Mouse (Mus musculus): Measurements from ENCODE around the gene Map2k6. TPM values are rescaled to one million over a fixed set of nuclear protein-coding genes. Genes with fewer than 3 reads are reported as not detected.

Map2k6 gene
- polyA plus RNA-seq, 1 experiment from 2014 or later: 37.6 TPM

DNA sequence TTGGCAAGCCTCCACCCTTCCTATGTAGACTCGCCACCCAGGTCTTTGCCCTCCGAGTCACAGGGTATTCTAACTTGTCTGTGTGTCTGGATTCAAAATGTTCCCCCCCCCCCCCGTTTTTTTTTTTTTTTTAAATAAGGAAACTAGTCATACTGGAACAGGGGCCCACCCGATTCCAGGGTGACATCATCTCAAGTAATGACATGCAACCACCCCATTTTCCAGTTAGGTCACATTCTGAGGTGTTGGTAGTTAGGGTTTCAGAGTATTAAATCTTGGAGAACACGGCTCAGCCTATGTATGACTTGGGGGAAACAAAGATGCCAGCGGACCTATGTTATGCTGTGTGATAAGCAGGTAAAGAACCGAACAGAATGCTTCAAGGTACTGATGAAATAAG, 15.3 kb downstream of the Map2k6 start:
- H3K36me3 ChIP-seq (ENCODE audit: control insufficient read depth, insufficient read depth, low read length): no peaks in the 10 kb centered on the region
- DNase-seq (ENCODE audit: low spot score): no peak
- WGBS: 86% methylated on average over 7 of the region's 7 CpGs

DNA sequence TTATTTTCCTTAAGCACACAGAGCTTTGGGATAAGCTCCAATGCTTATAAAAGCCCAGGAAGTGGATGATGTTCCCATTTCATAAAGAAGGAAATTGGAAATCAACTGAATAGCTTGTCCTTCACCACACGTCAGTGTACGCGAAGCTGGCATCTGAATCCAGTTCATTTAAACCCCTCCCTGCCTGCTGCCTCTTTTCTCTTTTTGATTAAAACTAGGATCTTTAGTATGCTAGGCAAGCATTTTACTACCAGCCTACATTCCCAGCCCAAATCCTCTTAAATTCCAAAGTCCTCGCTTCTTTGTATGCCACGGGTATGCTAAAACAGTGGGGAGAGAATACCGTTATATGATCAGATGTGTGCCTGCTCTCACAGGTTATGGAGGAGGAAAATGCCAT, 17.8 kb downstream of the Map2k6 start:
- no peak for DNase-seq (ENCODE audit: low spot score)

More for the DNA sequence above, 15.3 kb downstream of the Map2k6 start:
- Histone ChIP-seq H3K9ac (ENCODE audit: low read depth, low read length) (no peak overlapping the region), H3K4me2 (replicated peaks; ENCODE audit: low read depth, low read length) (no peak overlapping the region), H3K4me1 (replicated peaks; ENCODE audit: control insufficient read depth, insufficient read depth, low read length) (no peaks in the 10 kb centered on the region), H3K9me3 (ENCODE audit: control insufficient read depth, low read length) (no peaks in the 10 kb centered on the region), H3K27me3 (ENCODE audit: control insufficient read depth, insufficient read depth, low read length) (no peaks in the 10 kb centered on the region), H3K27ac (ENCODE audit: low read depth, low read length) (no peak overlapping the region), H3K4me3 (ENCODE audit: low read depth, low read length) (no peak overlapping the region)
- ATAC-seq (ENCODE audit: low FRiP score): no peak

DNA sequence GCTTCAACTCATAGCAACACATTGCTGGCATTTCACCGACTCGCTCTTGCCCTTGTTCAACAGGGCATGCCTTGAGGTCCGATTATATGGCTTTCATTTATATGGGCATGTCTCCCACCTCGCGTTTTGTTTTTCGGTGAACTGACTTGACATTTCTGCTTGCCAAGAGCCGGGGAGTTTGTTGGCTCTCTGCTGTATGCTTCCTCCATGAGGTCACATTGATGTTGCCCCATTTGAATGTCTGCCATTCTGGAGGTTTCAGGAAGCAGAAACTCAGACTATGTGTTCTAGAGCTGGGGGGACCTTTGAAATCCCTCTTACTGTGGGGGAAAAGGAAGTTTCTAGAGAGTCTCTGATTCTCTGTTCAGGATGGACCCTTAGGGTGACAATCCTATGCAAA, 21.5 kb downstream of the Map2k6 start:
- H3K4me3 ChIP-seq (ENCODE audit: low read depth, low read length): no peak overlapping the region
- ATAC-seq (ENCODE audit: low FRiP score) (no peak), DNase-seq (ENCODE audit: low spot score) (no peak)
- no peak overlapping the region for H3K9ac ChIP-seq (ENCODE audit: low read depth, low read length)
- 95% methylated on average over 7 of the region's 7 CpGs for WGBS
- H3K4me2 ChIP-seq (replicated peaks; ENCODE audit: low read depth, low read length): no peak overlapping the region
- no peaks in the 10 kb centered on the region for H3K9me3 ChIP-seq (ENCODE audit: control insufficient read depth, low read length)
- H3K36me3 ChIP-seq (ENCODE audit: control insufficient read depth, insufficient read depth, low read length): no peaks in the 10 kb centered on the region
- no peak overlapping the region for H3K27ac ChIP-seq (ENCODE audit: low read depth, low read length)
- H3K27me3 ChIP-seq (ENCODE audit: control insufficient read depth, insufficient read depth, low read length): no peaks in the 10 kb centered on the region
- no peaks in the 10 kb centered on the region for H3K4me1 ChIP-seq (replicated peaks; ENCODE audit: control insufficient read depth, insufficient read depth, low read length)

More for the DNA sequence above, 17.8 kb downstream of the Map2k6 start:
- no peak overlapping the region for H3K4me2 ChIP-seq (replicated peaks; ENCODE audit: low read depth, low read length)
- no peak overlapping the region for H3K27ac ChIP-seq (ENCODE audit: low read depth, low read length)
- no peaks in the 10 kb centered on the region for H3K4me1 ChIP-seq (replicated peaks; ENCODE audit: control insufficient read depth, insufficient read depth, low read length)
- H3K27me3 ChIP-seq (ENCODE audit: control insufficient read depth, insufficient read depth, low read length): no peaks in the 10 kb centered on the region
- H3K9me3 ChIP-seq (ENCODE audit: control insufficient read depth, low read length): no peaks in the 10 kb centered on the region
- WGBS: 92% methylated on average over 6 of the region's 6 CpGs
- H3K36me3 ChIP-seq (ENCODE audit: control insufficient read depth, insufficient read depth, low read length): no peaks in the 10 kb centered on the region
- no peak for ATAC-seq (ENCODE audit: low FRiP score)
- no peak overlapping the region for H3K9ac ChIP-seq (ENCODE audit: low read depth, low read length)
- H3K4me3 ChIP-seq (ENCODE audit: low read depth, low read length): no peak overlapping the region

DNA sequence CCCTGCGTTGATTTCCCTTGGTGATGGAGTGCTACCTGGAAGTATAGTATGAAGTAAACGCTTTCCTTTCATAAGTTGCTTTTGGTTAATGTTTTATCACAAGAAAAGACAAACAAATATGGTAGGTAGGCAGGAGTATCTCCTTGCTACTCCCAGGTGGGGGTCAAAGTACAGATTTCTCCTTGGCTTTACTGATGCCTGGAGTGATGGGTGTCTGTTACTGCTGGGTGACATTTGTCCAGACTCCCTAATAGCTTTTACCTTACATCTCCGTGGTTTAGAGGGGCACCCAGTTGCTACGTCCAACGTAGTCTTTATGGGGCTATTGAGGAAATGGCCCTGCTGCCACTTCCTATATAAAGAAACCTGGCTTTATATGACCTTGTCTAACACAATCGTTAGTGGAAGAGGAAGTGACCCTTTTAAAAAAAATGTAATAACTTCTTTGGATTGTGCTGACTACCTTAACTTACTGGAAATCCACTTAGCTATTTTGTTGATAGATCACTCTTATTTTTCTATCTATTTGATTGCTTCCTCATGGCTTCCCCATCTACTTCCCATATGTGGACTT, 27.7 kb downstream of the Map2k6 start:
- Histone ChIP-seq H3K27me3 (ENCODE audit: control insufficient read depth, insufficient read depth, low read length) (no peaks in the 10 kb centered on the region), H3K9ac (ENCODE audit: low read depth, low read length) (no peak overlapping the region), H3K4me2 (replicated peaks; ENCODE audit: low read depth, low read length) (no peak overlapping the region), H3K9me3 (ENCODE audit: control insufficient read depth, low read length) (no peaks in the 10 kb centered on the region), H3K4me1 (replicated peaks; ENCODE audit: control insufficient read depth, insufficient read depth, low read length) (no peaks in the 10 kb centered on the region; the same call in 1 of the 2 replicates), H3K36me3 (ENCODE audit: control insufficient read depth, insufficient read depth, low read length) (no peaks in the 10 kb centered on the region), H3K4me3 (ENCODE audit: low read depth, low read length) (no peak overlapping the region), H3K27ac (ENCODE audit: low read depth, low read length) (no peak overlapping the region)
- WGBS: 87% methylated on average over 6 of the region's 6 CpGs
- ATAC-seq (ENCODE audit: low FRiP score) (no peak), DNase-seq (ENCODE audit: low spot score) (no peak)

DNA sequence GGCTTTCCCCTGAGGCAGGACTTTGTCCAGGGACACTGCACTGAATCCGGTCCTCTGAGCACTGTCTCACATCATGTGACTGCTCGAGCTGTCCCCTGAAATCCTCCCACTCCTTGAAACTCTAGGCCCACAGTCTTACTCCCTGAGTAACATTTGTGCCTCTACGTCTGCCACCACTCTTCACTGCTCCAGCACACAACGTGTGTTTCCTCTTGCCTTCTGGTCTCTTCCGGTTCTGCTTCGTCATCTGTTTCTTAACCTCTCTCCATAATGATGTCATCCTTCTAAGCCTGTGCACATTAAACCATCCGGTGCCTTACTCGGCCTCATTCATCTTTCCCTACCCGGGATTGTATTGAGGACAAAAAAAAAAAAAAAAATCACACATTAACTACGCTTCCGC, 28.2 kb downstream of the Map2k6 start:
- Histone ChIP-seq H3K4me3 (ENCODE audit: low read depth, low read length) (no peak overlapping the region), H3K27me3 (ENCODE audit: control insufficient read depth, insufficient read depth, low read length) (no peaks in the 10 kb centered on the region), H3K9ac (ENCODE audit: low read depth, low read length) (no peak overlapping the region), H3K27ac (ENCODE audit: low read depth, low read length) (no peak overlapping the region), H3K36me3 (ENCODE audit: control insufficient read depth, insufficient read depth, low read length) (no peaks in the 10 kb centered on the region), H3K4me2 (replicated peaks; ENCODE audit: low read depth, low read length) (no peak overlapping the region), H3K4me1 (replicated peaks; ENCODE audit: control insufficient read depth, insufficient read depth, low read length) (no peaks in the 10 kb centered on the region; the same call in 1 of the 2 replicates), H3K9me3 (ENCODE audit: control insufficient read depth, low read length) (no peaks in the 10 kb centered on the region)
- 0 out of 2 replicates have a peak, but pooled peaks have one; percentile 25 for ATAC-seq (ENCODE audit: low FRiP score)
- DNase-seq (ENCODE audit: low spot score): no peak
- 57% methylated on average over 11 of the region's 11 CpGs for WGBS

DNA sequence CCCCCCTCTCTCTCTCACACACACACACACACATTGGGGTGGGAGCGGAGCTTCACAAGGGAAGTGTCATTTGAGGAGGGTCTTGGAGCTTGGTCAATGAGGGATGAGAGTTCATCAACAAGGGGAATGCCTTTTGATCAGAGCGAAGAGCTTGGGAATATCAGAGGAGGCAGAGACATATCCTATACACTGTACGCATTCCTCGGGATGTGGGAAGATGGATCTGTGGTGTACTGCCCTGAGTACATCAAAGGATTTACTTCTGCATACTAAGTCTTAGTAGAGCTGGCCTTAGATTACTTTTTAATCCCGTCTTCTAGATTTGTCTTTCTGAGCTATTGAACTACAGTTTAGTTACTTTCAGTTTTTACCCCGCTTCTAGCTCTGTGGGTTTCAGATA, 30.1 kb downstream of the Map2k6 start:
- Histone ChIP-seq H3K27me3 (ENCODE audit: control insufficient read depth, insufficient read depth, low read length) (no peaks in the 10 kb centered on the region), H3K9ac (ENCODE audit: low read depth, low read length) (no peak overlapping the region), H3K9me3 (ENCODE audit: control insufficient read depth, low read length) (no peaks in the 10 kb centered on the region), H3K4me1 (replicated peaks; ENCODE audit: control insufficient read depth, insufficient read depth, low read length) (no peaks in the 10 kb centered on the region; the same call in 1 of the 2 replicates), H3K36me3 (ENCODE audit: control insufficient read depth, insufficient read depth, low read length) (no peaks in the 10 kb centered on the region), H3K4me2 (replicated peaks; ENCODE audit: low read depth, low read length) (no peak overlapping the region), H3K27ac (ENCODE audit: low read depth, low read length) (no peak overlapping the region), H3K4me3 (ENCODE audit: low read depth, low read length) (no peak overlapping the region)
- DNase-seq (ENCODE audit: low spot score) (no peak), ATAC-seq (ENCODE audit: low FRiP score) (no peak)
- WGBS: 90% methylated on average over 6 of the region's 6 CpGs

DNA sequence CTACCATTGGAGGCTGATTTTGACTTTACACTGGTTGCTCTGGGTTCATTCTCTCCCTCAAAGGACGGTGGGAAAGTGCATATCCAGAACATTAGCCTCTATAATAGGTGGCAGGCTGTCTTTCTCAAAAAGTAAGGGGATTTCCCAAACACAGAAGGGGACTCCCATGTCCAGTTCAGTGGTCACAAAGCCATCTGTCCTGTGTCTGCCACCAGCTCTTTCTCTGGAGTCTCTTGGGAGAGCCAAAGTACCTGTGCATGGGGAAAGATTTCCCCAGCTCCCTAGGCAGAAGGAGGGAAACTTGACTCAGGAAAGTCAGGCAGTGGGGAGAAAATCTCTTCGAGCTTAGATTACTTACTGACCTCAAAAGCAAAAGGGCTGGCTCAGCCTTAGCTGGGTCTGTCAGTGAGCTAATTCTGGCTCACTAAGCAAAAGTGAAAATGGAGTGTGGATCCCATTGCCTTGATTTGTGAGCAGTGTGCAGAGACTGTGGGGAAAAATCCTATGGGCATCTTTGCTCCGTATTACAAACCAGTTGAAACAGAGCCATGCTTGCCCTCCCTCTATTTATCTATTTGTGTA, 31.0 kb downstream of the Map2k6 start:
- WGBS: 79% methylated on average over 3 of the region's 3 CpGs
- H3K4me3 ChIP-seq (ENCODE audit: low read depth, low read length): no peak overlapping the region

DNA sequence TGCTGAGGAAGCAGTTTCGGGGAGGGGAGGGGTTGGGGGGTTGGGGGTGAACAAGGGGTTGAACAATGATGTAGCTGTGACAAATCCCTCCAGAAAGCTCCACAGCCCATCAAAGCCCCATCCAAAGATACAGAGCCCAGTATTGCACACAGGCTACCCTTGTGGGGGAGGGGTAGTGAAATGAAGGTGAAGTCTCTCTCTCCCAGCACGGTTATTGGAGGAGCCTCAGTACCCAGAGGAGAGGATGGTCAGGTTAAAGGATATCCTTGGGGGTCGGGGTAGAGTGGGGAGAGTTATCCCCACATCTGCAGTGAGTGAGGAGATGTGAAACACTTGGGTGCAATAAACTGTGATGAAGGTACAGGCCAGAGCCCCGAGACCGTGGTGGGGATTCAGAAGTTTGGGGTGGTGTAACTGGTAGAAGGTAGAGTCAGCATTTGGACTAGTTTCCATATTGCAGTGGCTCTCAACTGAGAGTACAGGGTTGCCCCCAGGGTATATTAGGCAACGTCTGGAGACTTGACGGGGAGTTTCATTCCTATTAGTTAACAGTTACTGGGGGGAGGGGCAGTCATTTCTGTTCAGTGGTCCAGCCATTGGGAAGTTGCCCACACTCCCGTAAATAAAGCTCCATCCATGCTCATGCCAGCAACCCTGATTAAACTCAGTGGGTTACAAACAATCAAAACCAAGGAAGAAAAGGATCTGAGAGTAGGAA, 37.1 kb downstream of the Map2k6 start:
- Histone ChIP-seq H3K9ac (ENCODE audit: low read depth, low read length) (no peak overlapping the region), H3K4me2 (replicated peaks; ENCODE audit: low read depth, low read length) (no peak overlapping the region), H3K27me3 (ENCODE audit: control insufficient read depth, insufficient read depth, low read length) (no peaks in the 10 kb centered on the region), H3K27ac (ENCODE audit: low read depth, low read length) (no peak overlapping the region), H3K36me3 (ENCODE audit: control insufficient read depth, insufficient read depth, low read length) (no peaks in the 10 kb centered on the region), H3K4me1 (replicated peaks; ENCODE audit: control insufficient read depth, insufficient read depth, low read length) (0 out of 2 replicates have a peak, but pooled peaks cover 2% of the 10 kb centered on the region), H3K9me3 (ENCODE audit: control insufficient read depth, low read length) (no peaks in the 10 kb centered on the region), H3K4me3 (ENCODE audit: low read depth, low read length) (no peak overlapping the region)
- no peak for DNase-seq (ENCODE audit: low spot score)
- ATAC-seq (ENCODE audit: low FRiP score): no peak
- WGBS: 84% methylated on average over 8 of the region's 8 CpGs

More for the DNA sequence above, 31.0 kb downstream of the Map2k6 start:
- no peak for DNase-seq (ENCODE audit: low spot score)
- Histone ChIP-seq H3K4me1 (replicated peaks; ENCODE audit: control insufficient read depth, insufficient read depth, low read length) (no peaks in the 10 kb centered on the region; the same call in 1 of the 2 replicates), H3K27me3 (ENCODE audit: control insufficient read depth, insufficient read depth, low read length) (no peaks in the 10 kb centered on the region), H3K27ac (ENCODE audit: low read depth, low read length) (no peak overlapping the region), H3K9me3 (ENCODE audit: control insufficient read depth, low read length) (no peaks in the 10 kb centered on the region), H3K36me3 (ENCODE audit: control insufficient read depth, insufficient read depth, low read length) (no peaks in the 10 kb centered on the region), H3K9ac (ENCODE audit: low read depth, low read length) (no peak overlapping the region), H3K4me2 (replicated peaks; ENCODE audit: low read depth, low read length) (no peak overlapping the region)
- ATAC-seq (ENCODE audit: low FRiP score): no peak
